Mouse (Mus musculus): ENCODE data around the gene Tenm2. TPM values are rescaled to one million over a fixed set of nuclear protein-coding genes. Genes with fewer than 3 reads are reported as not detected.

Gene Tenm2
- total and polyA plus RNA-seq, 3 experiments, result not detected

- Histone ChIP-seq H3K9ac (ENCODE audit: control insufficient read depth, low read depth, low read length, poor library complexity, severe bottlenecking) (no peak overlapping the region), H3K4me1 (ENCODE audit: control insufficient read depth in 1 of 2, insufficient read depth in 2 of 2, low read length in 2 of 2) (no peaks in the 10 kb centered on the region), H3K27me3 (ENCODE audit: control insufficient read depth in 1 of 2, insufficient read depth in 2 of 2, low read length in 2 of 2) (no peaks in the 10 kb centered on the region), H3K9me3 (replicated peaks; ENCODE audit: insufficient read depth, low read length) (no peaks in the 10 kb centered on the region), H3K27ac (ENCODE audit: control insufficient read depth, low read depth, low read length) (no peak overlapping the region), H3K79me2 (ENCODE audit: control insufficient read depth, insufficient read depth, low read length, poor library complexity) (no peaks in the 10 kb centered on the region), H3K36me3 (ENCODE audit: control insufficient read depth in 1 of 2, insufficient read depth in 2 of 2, low read length in 2 of 2) (no peaks in the 10 kb centered on the region), H3K4me3 (ENCODE audit: control insufficient read depth in 1 of 2, insufficient read depth in 1 of 2, low read depth in 2 of 2, low read length in 2 of 2) (no peak overlapping the region)
- TF ChIP-seq KAT2A (conservative IDR thresholded peaks at IDR 0.05; ENCODE audit: low read depth, low read length) (no peak), MEF2A (IDR thresholded peaks at IDR 0.05; ENCODE audit: extremely low read depth, insufficient replicate concordance, low read depth, low read length, poor library complexity, severe bottlenecking) (no peak), RCOR1 (IDR thresholded peaks at IDR 0.05; ENCODE audit: low read depth, low read length) (no peak), EP300 (IDR thresholded peaks at IDR 0.05; ENCODE audit: low read depth in 1 of 2, low read length in 2 of 2) (no peak), ETS1 (IDR thresholded peaks at IDR 0.05; ENCODE audit: low read depth, low read length) (no peak), CHD2 (IDR thresholded peaks at IDR 0.05; ENCODE audit: low read length) (no peak), HCFC1 (IDR thresholded peaks at IDR 0.05; ENCODE audit: low read depth, low read length) (no peak), MYB (IDR thresholded peaks at IDR 0.05; ENCODE audit: low read depth, low read length) (no peak), GATA1 (IDR thresholded peaks at IDR 0.05; ENCODE audit: low read depth, low read length) (no peak), E2F4 (IDR thresholded peaks at IDR 0.05; ENCODE audit: borderline replicate concordance, low read depth, low read length) (no peak), ELF1 (IDR thresholded peaks at IDR 0.05; ENCODE audit: low read depth, low read length) (no peak), SIN3A (IDR thresholded peaks at IDR 0.05; ENCODE audit: low read length) (no peak), ZC3H11A (IDR thresholded peaks at IDR 0.05; ENCODE audit: low read depth, low read length) (no peak), USF2 (IDR thresholded peaks at IDR 0.05; ENCODE audit: borderline replicate concordance in 1 of 2, insufficient read depth in 1 of 2, low read depth in 1 of 2, low read length in 2 of 2) (no peak), TCF12 (IDR thresholded peaks at IDR 0.05; ENCODE audit: low read depth, low read length) (no peak), ZNF384 (IDR thresholded peaks at IDR 0.05; ENCODE audit: low read depth, low read length) (no peak)
- no peak for DNase-seq (ENCODE audit: low read depth, low spot score)
Measured at GRCm38 (mm10) chr11:36072038-36072437, 1163.7 kb downstream of the Tenm2 start.

- no peak for TF ChIP-seq ETS1 (IDR thresholded peaks at IDR 0.05; ENCODE audit: low read depth, low read length)
- no peak for TF ChIP-seq MAZ (IDR thresholded peaks at IDR 0.05; ENCODE audit: low read depth, low read length)
- TF ChIP-seq USF2 (IDR thresholded peaks at IDR 0.05; ENCODE audit: borderline replicate concordance in 1 of 2, insufficient read depth in 1 of 2, low read depth in 1 of 2, low read length in 2 of 2), result no peak
- TF ChIP-seq CTCF (IDR thresholded peaks at IDR 0.05 in 2 of 3, conservative IDR thresholded peaks at IDR 0.05 in 1 of 3; ENCODE audit: control insufficient read depth in 1 of 3, insufficient read depth in 1 of 3, low read depth in 2 of 3, low read length in 3 of 3, poor library complexity in 1 of 3, severe bottlenecking in 1 of 3), result no peak
- no peak for TF ChIP-seq NRF1 (IDR thresholded peaks at IDR 0.05; ENCODE audit: insufficient read depth, low read depth, low read length, poor library complexity, severe bottlenecking)
- TF ChIP-seq MAFK (IDR thresholded peaks at IDR 0.05; ENCODE audit: borderline replicate concordance, low read depth, low read length), result no peak
- no peak for TF ChIP-seq SMC3 (IDR thresholded peaks at IDR 0.05; ENCODE audit: low read depth, low read length)
- TF ChIP-seq SIN3A (IDR thresholded peaks at IDR 0.05; ENCODE audit: low read length), result no peak
- no peak for TF ChIP-seq ZC3H11A (IDR thresholded peaks at IDR 0.05; ENCODE audit: low read depth, low read length)
- TF ChIP-seq POLR2A (IDR thresholded peaks at IDR 0.05; ENCODE audit: control insufficient read depth in 1 of 2, insufficient read depth in 1 of 2, low read depth in 1 of 2, low read length in 2 of 2, poor library complexity in 1 of 2), result no peak
- TF ChIP-seq TCF12 (IDR thresholded peaks at IDR 0.05; ENCODE audit: low read depth, low read length), result no peak
- TF ChIP-seq ZNF384 (IDR thresholded peaks at IDR 0.05; ENCODE audit: low read depth, low read length), result no peak
- no peak for TF ChIP-seq TAL1 (IDR thresholded peaks at IDR 0.05; ENCODE audit: low read length)
- no peak for TF ChIP-seq POLR2AphosphoS2 (IDR thresholded peaks at IDR 0.05; ENCODE audit: low read length)
- TF ChIP-seq POLR2AphosphoS5 (IDR thresholded peaks at IDR 0.05; ENCODE audit: borderline replicate concordance, low read depth, low read length), result no peak
- no peak for TF ChIP-seq TBP (IDR thresholded peaks at IDR 0.05; ENCODE audit: low read depth, low read length)
- no peak for TF ChIP-seq RCOR1 (IDR thresholded peaks at IDR 0.05; ENCODE audit: low read depth, low read length)
- TF ChIP-seq MYB (IDR thresholded peaks at IDR 0.05; ENCODE audit: low read depth, low read length), result no peak
- TF ChIP-seq BHLHE40 (IDR thresholded peaks at IDR 0.05; ENCODE audit: borderline replicate concordance, low read depth, low read length), result no peak
Measured at GRCm38 (mm10) chr11:36059325-36059843, 1176.4 kb downstream of the Tenm2 start.

More at GRCm38 (mm10) chr11:36059325-36059843, 1176.4 kb downstream of the Tenm2 start:
- Histone ChIP-seq H3K27me3 (ENCODE audit: control insufficient read depth in 1 of 2, insufficient read depth in 2 of 2, low read length in 2 of 2) (no peaks in the 10 kb centered on the region), H3K79me2 (ENCODE audit: control insufficient read depth, insufficient read depth, low read length, poor library complexity) (no peaks in the 10 kb centered on the region), H3K36me3 (ENCODE audit: control insufficient read depth in 1 of 2, insufficient read depth in 2 of 2, low read length in 2 of 2) (no peaks in the 10 kb centered on the region), H3K4me1 (ENCODE audit: control insufficient read depth in 1 of 2, insufficient read depth in 2 of 2, low read length in 2 of 2) (no peaks in the 10 kb centered on the region), H3K27ac (ENCODE audit: control insufficient read depth, low read depth, low read length) (no peak overlapping the region), H3K9ac (ENCODE audit: control insufficient read depth, low read depth, low read length, poor library complexity, severe bottlenecking) (no peak overlapping the region), H3K4me3 (ENCODE audit: control insufficient read depth in 1 of 2, insufficient read depth in 1 of 2, low read depth in 2 of 2, low read length in 2 of 2) (no peak overlapping the region), H3K9me3 (replicated peaks; ENCODE audit: insufficient read depth, low read length) (no peaks in the 10 kb centered on the region)
- no peak for DNase-seq (ENCODE audit: low read depth, low spot score)

Data from MEL (cell line).